Mouse (Mus musculus): ENCODE data around the gene Rapgef3.

DNA sequence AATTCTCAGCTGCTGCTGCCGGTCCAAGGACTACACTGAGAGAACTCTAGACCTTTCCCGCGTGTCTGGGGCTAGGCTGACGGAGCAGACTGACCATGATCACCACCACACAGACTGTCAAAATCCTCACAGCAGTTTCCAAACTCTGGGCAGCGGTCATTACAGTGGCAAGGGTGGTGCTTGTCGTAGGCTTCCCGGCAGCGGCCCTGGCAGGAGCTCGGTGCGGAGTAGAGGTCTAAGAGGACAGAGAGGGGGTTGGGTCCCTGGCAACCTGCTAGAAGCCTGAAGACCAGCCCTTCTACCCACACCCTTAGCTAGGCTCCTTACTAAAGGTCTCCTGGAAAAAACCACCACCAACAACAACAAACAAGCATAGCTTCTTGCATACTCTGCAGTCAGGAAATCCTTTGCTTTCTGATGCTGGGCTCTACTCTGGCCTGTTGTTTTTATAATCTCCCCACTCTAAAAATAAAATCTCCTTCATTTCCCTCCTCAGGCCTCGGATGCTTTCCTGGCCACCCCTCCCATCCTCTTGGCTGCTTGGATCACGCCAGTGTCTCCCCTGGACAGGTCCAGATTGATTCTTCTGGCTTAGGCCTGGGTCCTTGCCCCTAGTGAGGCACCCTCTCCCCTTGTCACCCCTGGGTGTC, 47.6 kb downstream of the Rapgef3 start:
- no peak for TF ChIP-seq CTCF (IDR thresholded peaks at IDR 0.05; ENCODE audit: control insufficient read depth, insufficient read depth, insufficient read length)
- no peak for TF ChIP-seq CEBPB (IDR thresholded peaks at IDR 0.05; ENCODE audit: low read depth)
- no peak for TF ChIP-seq USF1 (IDR thresholded peaks at IDR 0.05; ENCODE audit: low read depth)
- TF ChIP-seq MAX (IDR thresholded peaks at IDR 0.05) = no peak
- TF ChIP-seq MYOD1 (IDR thresholded peaks at IDR 0.05; ENCODE audit: control insufficient read depth, insufficient read length, low read depth) = no peak
- TF ChIP-seq MYOG (IDR thresholded peaks at IDR 0.05; ENCODE audit: control insufficient read depth, extremely low read depth, insufficient read length) = no peak

Measured in C2C12 (cell line).